Mouse (Mus musculus): ENCODE data around the gene Olfr93.
"Not testable (repeated sequence)": the region's sequence is repeated elsewhere in the genome, so short reads cannot be mapped to it uniquely, and the experiment has no call there.

Olfr93 gene

GRCm38 (mm10) chr17:37161394-37161793 is at the start of gene Olfr93:
Olfr93 (minus strand) TSS chr17:37161494.
- in situ Hi-C loops (cut with MboI; ENCODE audit: low sequenced_read_pairs), result no loop called here

GRCm38 (mm10) chr17:37203917-37204236 is 42.6 kb upstream of the Olfr93 start:
- in situ Hi-C loops (cut with MboI; ENCODE audit: low sequenced_read_pairs), result loop anchor here (10.0 to 25.0 kb wide), 2 partner anchors 129 to 292 kb away; no protein-coding TSS in a partner anchor

GRCm38 (mm10) chr17:37203206-37203916 is 42.1 kb upstream of the Olfr93 start:
- in situ Hi-C loops (cut with MboI; ENCODE audit: low sequenced_read_pairs), result loop anchor here (10.0 to 25.0 kb wide), 2 partner anchors 129 to 291 kb away; no protein-coding TSS in a partner anchor

GRCm38 (mm10) chr17:37200894-37201293 is 39.6 kb upstream of the Olfr93 start, which contains the start of gene Olfr94:
Olfr94 (minus strand) TSS chr17:37200994.
- in situ Hi-C loops (cut with MboI; ENCODE audit: low sequenced_read_pairs), result loop anchor here (10.0 to 25.0 kb wide), 2 partner anchors 126 to 289 kb away; no protein-coding TSS in a partner anchor

- in situ Hi-C loops (cut with MboI; ENCODE audit: low sequenced_read_pairs), result no loop called here
Observed at GRCm38 (mm10) chr17:37196845-37197724, 35.8 kb upstream of the Olfr93 start.

- in situ Hi-C loops (cut with MboI; ENCODE audit: low sequenced_read_pairs), result no loop called here
Observed at GRCm38 (mm10) chr17:37194782-37195181, 33.5 kb upstream of the Olfr93 start.

GRCm38 (mm10) chr17:37193656-37194055 is 32.4 kb upstream of the Olfr93 start, which contains the start of gene Ubd:
Ubd (plus strand) TSS chr17:37193892.
- in situ Hi-C loops (cut with MboI; ENCODE audit: low sequenced_read_pairs), result no loop called here

GRCm38 (mm10) chr17:37193032-37193431 is 31.7 kb upstream of the Olfr93 start:
- in situ Hi-C loops (cut with MboI; ENCODE audit: low sequenced_read_pairs), result no loop called here

GRCm38 (mm10) chr17:37190711-37191110 is 29.4 kb upstream of the Olfr93 start:
- in situ Hi-C loops (cut with MboI; ENCODE audit: low sequenced_read_pairs), result no loop called here

GRCm38 (mm10) chr17:37185474-37185873 is 24.2 kb upstream of the Olfr93 start:
- in situ Hi-C loops (cut with MboI; ENCODE audit: low sequenced_read_pairs), result no loop called here

GRCm38 (mm10) chr17:37131366-37131765 is 29.9 kb downstream of the Olfr93 start:
- in situ Hi-C loops (cut with MboI; ENCODE audit: low sequenced_read_pairs), result not testable (repeated sequence)

- in situ Hi-C loops (cut with MboI; ENCODE audit: low sequenced_read_pairs), result no loop called here
Observed at GRCm38 (mm10) chr17:37119988-37120387, 41.3 kb downstream of the Olfr93 start, which contains the start of gene Olfr92. Olfr92 (minus strand) TSS chr17:37120088.

- in situ Hi-C loops (cut with MboI; ENCODE audit: low sequenced_read_pairs), result no loop called here
Observed at GRCm38 (mm10) chr17:37098178-37098577, 63.1 kb downstream of the Olfr93 start, which contains the start of gene Olfr91. Olfr91 (minus strand) TSS chr17:37098278.

- in situ Hi-C loops (cut with MboI; ENCODE audit: low sequenced_read_pairs), result no loop called here
Observed at GRCm38 (mm10) chr17:37093289-37093688, 68.0 kb downstream of the Olfr93 start.

GRCm38 (mm10) chr17:37092198-37092597 is 69.1 kb downstream of the Olfr93 start:
- in situ Hi-C loops (cut with MboI; ENCODE audit: low sequenced_read_pairs), result no loop called here
